17 mouse cellular contexts compared by ENCODE assay signal in genomic region chrX:42215742-42216141, GRCm38 (mm10).
"Had no signal": no experiment of that assay in that cellular context is flagged by ENCODE, and none has a peak within 500 bp of the region (broad histone marks: within the 10 kb centered on the region; RNA-seq: fewer than 3 reads in every experiment).

No protein-coding gene starts in this region.

- H3K4me1 ChIP-seq: limb, embryonic 10.5 days; limb, embryonic 13.5 days; stomach, embryonic 15.5 days had no signal

- H3K9ac ChIP-seq: limb, embryonic 13.5 days; lung, embryonic 14.5 days; stomach, embryonic 15.5 days had no signal

- H3K9me3 ChIP-seq: limb, embryonic 10.5 days; limb, embryonic 13.5 days; megakaryocyte, embryonic 14.5 days; stomach, embryonic 15.5 days had no signal

- ATAC-seq: intestine, postnatal 0 days; lung, postnatal 0 days had no signal

- H3K27ac ChIP-seq: kidney, postnatal 0 days; layer of hippocampus, adult 2 months; limb, embryonic 10.5 days; limb, embryonic 13.5 days; macrophage; stomach, embryonic 15.5 days had no signal

- DNase-seq: kidney, adult 2 months; kidney, postnatal 25 days; layer of hippocampus, adult 9-11 months; lung, embryonic 14.5 days; midbrain, embryonic 14.5 days; spleen, adult 18-20 months; thymus, postnatal 25 days had no signal

- H3K36me3 ChIP-seq: stomach, embryonic 15.5 days had no signal

- H3K4me2 ChIP-seq: limb, embryonic 13.5 days; lung, embryonic 14.5 days; midbrain, embryonic 11.5 days; stomach, embryonic 15.5 days had no signal

- H3K4me3 ChIP-seq: layer of hippocampus, adult 2 months; limb, embryonic 10.5 days; limb, embryonic 13.5 days; megakaryocyte, embryonic 14.5 days; stomach, embryonic 15.5 days had no signal

- H3K27me3 ChIP-seq: limb, embryonic 13.5 days; megakaryocyte, embryonic 14.5 days; stomach, embryonic 15.5 days had no signal
